Mouse (Mus musculus) stomach, embryonic 16.5 days (tissue): ENCODE data around the gene Med11. TPM values are rescaled to one million over a fixed set of nuclear protein-coding genes. Genes with fewer than 3 reads are reported as not detected.
"Not testable (repeated sequence)": the region's sequence is repeated elsewhere in the genome, so short reads cannot be mapped to it uniquely, and the experiment has no call there.

Experiments
- ATAC-seq: fragments of 200-750 bp; cut with Nextera tagmentation; 2 replicates; pipeline ENCODE4 v1.8.0; 2017; ENCODE audit warnings: moderate number of reproducible peaks, moderate TSS enrichment; ENCODE audit not compliant: insufficient read depth, low FRiP score
- H3K27ac ChIP-seq: fragments of 300-500 bp; sonication (generic); 2 replicates; pipeline ENCODE4 v1.5.1; 2014; ENCODE audit warnings: low read length
- H3K27me3 ChIP-seq: fragments of 300-500 bp; sonication (generic); 2 replicates; pipeline ENCODE4 v1.6.1; 2014; ENCODE audit warnings: low read length, control low read depth, mixed read lengths; ENCODE audit not compliant: control insufficient read depth, insufficient read depth
- H3K36me3 ChIP-seq: fragments of 300-500 bp; sonication (generic); 2 replicates; pipeline ENCODE4 v1.6.1; 2014; ENCODE audit warnings: low read length; ENCODE audit not compliant: control insufficient read depth, insufficient read depth
- H3K4me1 ChIP-seq: fragments of 300-500 bp; sonication (generic); 2 replicates; pipeline ENCODE4 v1.6.1; 2014; ENCODE audit warnings: low read length, control low read depth, mixed read lengths; ENCODE audit not compliant: control insufficient read depth, insufficient read depth
- H3K4me2 ChIP-seq: fragments of 300-500 bp; sonication (generic); 2 replicates; pipeline ENCODE4 v1.6.1; 2014; ENCODE audit warnings: low read depth, low read length, mixed read lengths
- H3K4me3 ChIP-seq: fragments of 300-500 bp; sonication (generic); replicated peaks from 2 replicates; pipeline ENCODE4 v1.5.1; 2014; ENCODE audit warnings: mild to moderate bottlenecking, low read length
- H3K9ac ChIP-seq: fragments of 300-500 bp; sonication (generic); 2 replicates; pipeline ENCODE4 v1.6.1; 2014; ENCODE audit warnings: low read length
- H3K9me3 ChIP-seq: fragments of 300-500 bp; sonication (generic); replicated peaks from 2 replicates; pipeline ENCODE4 v1.6.1; 2016; ENCODE audit warnings: low read length, control low read depth; ENCODE audit not compliant: control insufficient read depth
- WGBS: fragments of 180-500 bp; shearing (Covaris S2); extraction: QIAGEN DNeasy Blood & Tissue Kit; methylation state at CpG from one replicate; pipeline ENCODE4 v1.1.7; 2014; 5-methylcytosine and 5-hydroxymethylcytosine counted together
- polyA plus RNA-seq: library from polyadenylated mRNA; unstranded; fragments of >200 nt; fragmentation: Nextera tagmentation; extraction: Ambion mirVana; gene quantifications from 2 replicates; pipeline ENCODE4 v1.2.1, GENCODE M21; 2015

Med11 gene
- 37.4 and 37.9 TPM in 2 replicates for polyA plus RNA-seq

GRCm38 (mm10) chr11:70451797-70452498 is at the start of gene Med11:
Gene Med11 (plus strand): TSS chr11:70451919.
- H3K27me3 ChIP-seq: no peaks in the 10 kb centered on the region
- peak within 1 kb of the TSS; percentile 99 for H3K27ac ChIP-seq
- no peaks in the 10 kb centered on the region; the same call in 1 of the 2 replicates for H3K36me3 ChIP-seq
- H3K4me2 ChIP-seq: peak within 1 kb of the TSS; percentile 59
- peaks cover 9% of the 10 kb centered on the region for H3K4me1 ChIP-seq
- H3K9ac ChIP-seq: peak within 1 kb of the TSS; percentile 85
- no peaks in the 10 kb centered on the region for H3K9me3 ChIP-seq
- ATAC-seq: peak; percentile 99
- WGBS: 0% methylated on average over 46 of the region's 46 CpGs
- H3K4me3 ChIP-seq: peak within 1 kb of the TSS; percentile 65

GRCm38 (mm10) chr11:70403598-70403997 is 48.1 kb upstream of the Med11 start:
- Histone ChIP-seq H3K9me3 (no peaks in the 10 kb centered on the region), H3K27me3 (no peaks in the 10 kb centered on the region), H3K4me1 (peaks cover 12% of the 10 kb centered on the region), H3K4me2 (no peak overlapping the region), H3K9ac (no peak overlapping the region), H3K27ac (peak overlapping the region; percentile 43; the same call in 1 of the 2 replicates), H3K36me3 (peaks cover 5% of the 10 kb centered on the region; the same call in 1 of the 2 replicates), H3K4me3 (no peak overlapping the region)
- 49% methylated on average over 2 of the region's 2 CpGs for WGBS
- peak; percentile 82 for ATAC-seq

- Histone ChIP-seq H3K36me3 (no peaks in the 10 kb centered on the region), H3K4me1 (peaks cover 16% of the 10 kb centered on the region), H3K27ac (peak within 1 kb of the TSS; percentile 81), H3K9me3 (no peaks in the 10 kb centered on the region), H3K27me3 (peaks cover 3% of the 10 kb centered on the region; the same call in 1 of the 2 replicates), H3K4me3 (peak within 1 kb of the TSS; percentile 98), H3K9ac (peak within 1 kb of the TSS; percentile 99), H3K4me2 (peak within 1 kb of the TSS; percentile 81)
- WGBS: under 1% methylated on average over 59 of the region's 59 CpGs
- ATAC-seq: peak; percentile 97
Measured at GRCm38 (mm10) chr11:70409594-70410296, 42.0 kb upstream of the Med11 start, which contains the start of gene Pelp1. Gene Pelp1 (minus strand): TSS chr11:70410031.

- Histone ChIP-seq H3K27ac (no peak overlapping the region), H3K4me2 (peak overlapping the region; percentile 81), H3K36me3 (no peaks in the 10 kb centered on the region), H3K9ac (peak overlapping the region; percentile 99), H3K9me3 (no peaks in the 10 kb centered on the region), H3K4me3 (peak overlapping the region; percentile 98), H3K27me3 (peaks cover 3% of the 10 kb centered on the region; the same call in 1 of the 2 replicates), H3K4me1 (peaks cover 16% of the 10 kb centered on the region)
- no peak for ATAC-seq
- 59% methylated on average over 6 of the region's 6 CpGs for WGBS
Measured at GRCm38 (mm10) chr11:70410297-70410643, 41.4 kb upstream of the Med11 start.

GRCm38 (mm10) chr11:70412591-70412990 is 39.1 kb upstream of the Med11 start:
- no peaks in the 10 kb centered on the region for H3K9me3 ChIP-seq
- no peaks in the 10 kb centered on the region for H3K36me3 ChIP-seq
- no peak overlapping the region for H3K27ac ChIP-seq
- H3K4me1 ChIP-seq: peaks cover 16% of the 10 kb centered on the region
- H3K27me3 ChIP-seq: peaks cover 3% of the 10 kb centered on the region; the same call in 1 of the 2 replicates
- H3K4me3 ChIP-seq: no peak overlapping the region
- H3K9ac ChIP-seq: no peak overlapping the region
- WGBS: 72% methylated on average over 5 of the region's 5 CpGs
- no peak overlapping the region for H3K4me2 ChIP-seq
- no peak for ATAC-seq

GRCm38 (mm10) chr11:70413961-70414360 is 37.8 kb upstream of the Med11 start:
- Histone ChIP-seq H3K9ac (no peak overlapping the region), H3K36me3 (no peaks in the 10 kb centered on the region), H3K27ac (no peak overlapping the region), H3K4me3 (no peak overlapping the region), H3K4me1 (peaks cover 5% of the 10 kb centered on the region), H3K4me2 (no peak overlapping the region), H3K27me3 (peaks cover 3% of the 10 kb centered on the region; the same call in 1 of the 2 replicates), H3K9me3 (no peaks in the 10 kb centered on the region)
- ATAC-seq: no peak
- WGBS: 3% methylated on average over 3 of the region's 3 CpGs

GRCm38 (mm10) chr11:70418199-70418598 is 33.5 kb upstream of the Med11 start:
- Histone ChIP-seq H3K36me3 (no peaks in the 10 kb centered on the region), H3K27ac (no peak overlapping the region), H3K9me3 (no peaks in the 10 kb centered on the region), H3K27me3 (no peaks in the 10 kb centered on the region), H3K4me1 (no peaks in the 10 kb centered on the region), H3K4me3 (no peak overlapping the region), H3K4me2 (no peak overlapping the region), H3K9ac (no peak overlapping the region)
- 63% methylated on average over 4 of the region's 4 CpGs for WGBS
- no peak for ATAC-seq

- H3K27me3 ChIP-seq: no peaks in the 10 kb centered on the region
- no peaks in the 10 kb centered on the region for H3K9me3 ChIP-seq
- H3K9ac ChIP-seq: no peak overlapping the region
- no peaks in the 10 kb centered on the region for H3K4me1 ChIP-seq
- H3K4me3 ChIP-seq: no peak overlapping the region
- no peak overlapping the region for H3K27ac ChIP-seq
- H3K36me3 ChIP-seq: no peaks in the 10 kb centered on the region
- WGBS: 27% methylated on average over 5 of the region's 5 CpGs
- ATAC-seq: no peak
- no peak overlapping the region for H3K4me2 ChIP-seq
Measured at GRCm38 (mm10) chr11:70419486-70419885, 32.2 kb upstream of the Med11 start.

- H3K4me2 ChIP-seq, H3K4me3 ChIP-seq, H3K27me3 ChIP-seq, H3K4me1 ChIP-seq, H3K36me3 ChIP-seq, H3K9ac ChIP-seq, H3K27ac ChIP-seq, ATAC-seq, H3K9me3 ChIP-seq: not testable (repeated sequence)
- WGBS: 74% methylated on average over 6 of the region's 6 CpGs
Measured at GRCm38 (mm10) chr11:70426598-70426997, 25.1 kb upstream of the Med11 start.
